Mouse (Mus musculus): ENCODE measurements at regions not wholly inside any gene's neighbourhood (a gene's known extent, or its start where the extent isn't known, plus 50 kb on each side); places are given as distances from the start of the nearest gene placed in this dataset.

DNA sequence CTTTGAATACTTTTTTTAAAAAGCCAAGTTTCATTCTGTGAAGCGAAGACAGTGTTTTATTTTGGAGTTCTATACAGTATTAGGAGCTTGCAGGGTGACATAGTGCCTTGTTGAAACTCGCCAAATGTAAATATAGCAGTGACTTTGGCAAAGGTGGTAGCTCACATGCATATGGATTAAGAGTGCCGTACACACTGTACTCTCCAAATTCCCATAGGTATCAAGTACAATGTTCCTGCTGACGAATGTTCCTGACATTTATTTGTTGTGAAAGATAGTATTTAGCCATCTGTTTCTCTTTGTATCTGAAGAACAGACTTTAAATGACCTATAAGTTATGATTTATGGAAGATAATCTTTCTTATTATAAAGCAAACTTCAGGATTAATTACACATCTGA lies 201.9 kb downstream of the Cd109 start:
- TF ChIP-seq POLR2A (IDR thresholded peaks at IDR 0.05; ENCODE audit: control insufficient read depth, extremely low read depth, insufficient read depth, low read length, poor library complexity) = no peak
- TF ChIP-seq CTCF (IDR thresholded peaks at IDR 0.05; ENCODE audit: borderline replicate concordance, control insufficient read depth, extremely low read depth, insufficient read depth, low read length, poor library complexity) = no peak
